Mouse (Mus musculus): ENCODE data around the gene Rpl26.
"Not testable (repeated sequence)": the region's sequence is repeated elsewhere in the genome, so short reads cannot be mapped to it uniquely, and the experiment has no call there.

Rpl26 gene

GRCm38 (mm10) chr11:68911531-68912177 is 10.3 kb downstream of the Rpl26 start:
- no peak for DNase-seq (ENCODE audit: low read depth, low spot score)

- DNase-seq (ENCODE audit: low read depth, low spot score) = no peak
Measured at GRCm38 (mm10) chr11:68914566-68914965, 13.2 kb downstream of the Rpl26 start.

GRCm38 (mm10) chr11:68923191-68923590 is 21.8 kb downstream of the Rpl26 start:
- DNase-seq (ENCODE audit: low read depth, low spot score) = no peak

GRCm38 (mm10) chr11:68924749-68925148 is 23.4 kb downstream of the Rpl26 start:
- no peak for DNase-seq (ENCODE audit: low read depth, low spot score)

- DNase-seq (ENCODE audit: low read depth, low spot score) = no peak
Measured at GRCm38 (mm10) chr11:68926981-68927380, 25.6 kb downstream of the Rpl26 start, which contains the start of gene Odf4. TSS of gene Odf4 (minus strand) at chr11:68927081.

- no peak for DNase-seq (ENCODE audit: low read depth, low spot score)
Measured at GRCm38 (mm10) chr11:68929947-68930346, 28.6 kb downstream of the Rpl26 start.

- no peak for DNase-seq (ENCODE audit: low read depth, low spot score)
Measured at GRCm38 (mm10) chr11:68933885-68934507, 32.6 kb downstream of the Rpl26 start.

GRCm38 (mm10) chr11:68936951-68937350 is 35.6 kb downstream of the Rpl26 start:
- DNase-seq (ENCODE audit: low read depth, low spot score) = not testable (repeated sequence)

- peak; percentile 89 for DNase-seq (ENCODE audit: low read depth, low spot score)
Measured at GRCm38 (mm10) chr11:68939451-68940304, 38.3 kb downstream of the Rpl26 start.

GRCm38 (mm10) chr11:68940516-68940915 is 39.1 kb downstream of the Rpl26 start:
- no peak for DNase-seq (ENCODE audit: low read depth, low spot score)

GRCm38 (mm10) chr11:68942731-68943130 is 41.3 kb downstream of the Rpl26 start:
- no peak for DNase-seq (ENCODE audit: low read depth, low spot score)

- no peak for DNase-seq (ENCODE audit: low read depth, low spot score)
Measured at GRCm38 (mm10) chr11:68945245-68945644, 43.9 kb downstream of the Rpl26 start.

- no peak for DNase-seq (ENCODE audit: low read depth, low spot score)
Measured at GRCm38 (mm10) chr11:68946001-68946400, 44.6 kb downstream of the Rpl26 start.

- DNase-seq (ENCODE audit: low read depth, low spot score) = no peak
Measured at GRCm38 (mm10) chr11:68946806-68947440, 45.5 kb downstream of the Rpl26 start.

GRCm38 (mm10) chr11:68947542-68947993 is 46.2 kb downstream of the Rpl26 start:
- DNase-seq (ENCODE audit: low read depth, low spot score) = no peak

- no peak for DNase-seq (ENCODE audit: low read depth, low spot score)
Measured at GRCm38 (mm10) chr11:68953903-68954302, 52.5 kb downstream of the Rpl26 start.

- DNase-seq (ENCODE audit: low read depth, low spot score) = no peak
Measured at GRCm38 (mm10) chr11:68954408-68954807, 53.0 kb downstream of the Rpl26 start.

GRCm38 (mm10) chr11:68955473-68955872 is 54.1 kb downstream of the Rpl26 start:
- DNase-seq (ENCODE audit: low read depth, low spot score) = no peak

- DNase-seq (ENCODE audit: low read depth, low spot score) = no peak
Measured at GRCm38 (mm10) chr11:68956107-68956506, 54.7 kb downstream of the Rpl26 start.
